In the genomic region with DNA sequence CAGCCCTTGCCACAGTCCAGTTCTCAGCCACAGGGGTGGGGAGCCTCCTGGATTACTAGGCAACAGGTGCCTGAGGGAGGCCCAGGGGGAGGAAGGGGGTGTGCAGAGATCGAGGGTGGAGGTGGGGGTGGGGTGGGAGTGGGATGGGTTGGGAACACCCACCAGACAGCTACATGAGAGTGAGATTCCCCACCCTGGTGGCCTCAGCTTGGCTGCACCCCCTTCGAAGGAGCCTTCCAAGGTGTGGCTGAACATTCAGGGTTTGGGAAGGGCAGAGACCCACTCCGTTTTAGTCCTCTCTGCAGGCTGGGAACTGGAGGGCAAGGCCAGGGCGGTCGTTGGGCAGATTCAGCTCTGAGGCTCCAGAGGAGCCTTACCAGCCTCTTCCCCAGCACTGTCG, we compare ENCODE assay signal across 24 mouse cellular contexts. TPM values are rescaled to one million over a fixed set of nuclear protein-coding genes. Genes with fewer than 3 reads are reported as not detected.
DNase-seq lines count a peak whose midpoint lies in the region; ATAC-seq and TF ChIP-seq lines count a peak whose summit lies in the region.
"Had no signal": no experiment of that assay in that cellular context is flagged by ENCODE, and none has a peak within 500 bp of the region (broad histone marks: within the 10 kb centered on the region; RNA-seq: fewer than 3 reads in every experiment).

No protein-coding gene starts in this region.

- no peak overlapping the region for H3K4me2 ChIP-seq in hindbrain, embryonic 14.5 days (replicated peaks)
- H3K4me2 ChIP-seq in intestine, postnatal 0 days (replicated peaks; ENCODE audit: low read depth): no peak overlapping the region
- H3K4me2 ChIP-seq: embryonic facial prominence, embryonic 12.5 days; forebrain, embryonic 13.5 days; heart, embryonic 15.5 days had no signal

- H3K27me3 ChIP-seq in hindbrain, embryonic 14.5 days (ENCODE audit: control insufficient read depth, insufficient read depth, low read length): no peaks in the 10 kb centered on the region
- no peaks in the 10 kb centered on the region for H3K27me3 ChIP-seq in hindbrain, embryonic 10.5 days (ENCODE audit: insufficient read depth, poor library complexity, severe bottlenecking)
- H3K27me3 ChIP-seq in E14TG2a.4 (ENCODE audit: insufficient read depth, low read length): no peaks in the 10 kb centered on the region
- H3K27me3 ChIP-seq in intestine, postnatal 0 days (replicated peaks; ENCODE audit: control insufficient read depth, insufficient read depth, low read length): no peaks in the 10 kb centered on the region
- H3K27me3 ChIP-seq: embryonic facial prominence, embryonic 12.5 days; forebrain, embryonic 13.5 days; heart, embryonic 15.5 days; megakaryocyte, embryonic 14.5 days had no signal

- no peak for DNase-seq in hindbrain, embryonic 14.5 days (ENCODE audit: low spot score)
- no peak for DNase-seq in hindbrain, embryonic 10.5 days (ENCODE audit: low spot score)
- no peak for DNase-seq in ES-E14 (ENCODE audit: low read depth, low spot score)
- DNase-seq in lung, postnatal 25 days (ENCODE audit: low spot score): no peak
- DNase-seq in adrenal gland, adult (ENCODE audit: inconsistent age in 2 of 2, low spot score in 1 of 2): no peak
- DNase-seq: B cell, adult 2 months; cerebellum, adult 2 months; gastrocnemius, postnatal 10 days; kidney, adult 18-20 months; kidney, postnatal 10 days; left cerebral cortex, postnatal 4 days; lung, adult 18-20 months; lung, postnatal 14 days; thymus, adult 18-20 months; thymus, postnatal 4 days had no signal

- 87% methylated on average over 6 of the region's 6 CpGs for WGBS in hindbrain, embryonic 14.5 days
- 89% methylated on average over 6 of the region's 6 CpGs for WGBS in hindbrain, embryonic 10.5 days
- WGBS in intestine, postnatal 0 days: 51% methylated on average over 6 of the region's 6 CpGs

- 0 out of 2 replicates have a peak, but pooled peaks cover 9% of the 10 kb centered on the region for H3K4me1 ChIP-seq in hindbrain, embryonic 14.5 days (replicated peaks; ENCODE audit: control insufficient read depth, insufficient read depth, low read length)
- peaks cover 26% of the 10 kb centered on the region for H3K4me1 ChIP-seq in hindbrain, embryonic 10.5 days (replicated peaks)
- peaks cover 78% of the 10 kb centered on the region for H3K4me1 ChIP-seq in E14TG2a.4 (replicated peaks; ENCODE audit: low read depth, low read length)
- H3K4me1 ChIP-seq in ES-E14 (ENCODE audit: control insufficient read depth in 2 of 2, insufficient read depth in 2 of 2, low read length in 2 of 2, poor library complexity in 1 of 2): peaks cover 9 to 19% of the 10 kb centered on the region in 2 experiments; a peak in 3 of 4 replicates
- peaks cover 3% of the 10 kb centered on the region; the same call in 1 of the 2 replicates for H3K4me1 ChIP-seq in intestine, postnatal 0 days (replicated peaks; ENCODE audit: control insufficient read depth, insufficient read depth, low read length)

- H3K27ac ChIP-seq in hindbrain, embryonic 14.5 days: no peak overlapping the region
- no peak overlapping the region for H3K27ac ChIP-seq in hindbrain, embryonic 10.5 days
- peak overlapping the region; percentile 41; the same call in 1 of the 2 replicates for H3K27ac ChIP-seq in ES-E14 (ENCODE audit: insufficient read depth, low read depth, low read length, poor library complexity, severe bottlenecking)
- 0 out of 2 replicates have a peak overlapping the region, but pooled peaks have one; percentile 7 for H3K27ac ChIP-seq in intestine, postnatal 0 days (ENCODE audit: low read depth, low read length)
- H3K27ac ChIP-seq: embryonic facial prominence, embryonic 12.5 days; heart, embryonic 15.5 days; layer of hippocampus, adult 2 months had no signal

- 0 out of 2 replicates have a peak, but pooled peaks have one; percentile 40 for ATAC-seq in hindbrain, embryonic 14.5 days (ENCODE audit: low FRiP score)
- ATAC-seq in intestine, postnatal 0 days: no peak
- no peak for ATAC-seq in monocyte, adult 5-6 weeks (replicated peaks; ENCODE audit: insufficient number of reproducible peaks, low FRiP score, low TSS enrichment, poor library complexity, severe bottlenecking)
- ATAC-seq: forebrain, embryonic 13.5 days had no signal

- in situ Hi-C loops in ES-E14 (cut with MboI; ENCODE audit: low sequenced_read_pairs in 2 of 2, unreplicated experiment in 2 of 2): no loop called here

- TF ChIP-seq CTCF in E14TG2a.4 (conservative IDR thresholded peaks at IDR 0.05; ENCODE audit: low read length): no peak
- no peak for TF ChIP-seq CTCF in intestine, postnatal 0 days (IDR thresholded peaks at IDR 0.05; ENCODE audit: low read depth)

- no peak overlapping the region for H3K9ac ChIP-seq in hindbrain, embryonic 14.5 days
- H3K9ac ChIP-seq in ES-E14 (ENCODE audit: insufficient read depth, low read depth, low read length, poor library complexity, severe bottlenecking): no peak overlapping the region
- no peak overlapping the region for H3K9ac ChIP-seq in intestine, postnatal 0 days (ENCODE audit: low read depth, low read length)
- H3K9ac ChIP-seq: embryonic facial prominence, embryonic 12.5 days; forebrain, embryonic 13.5 days; heart, embryonic 15.5 days had no signal

- no peak overlapping the region for H3K4me3 ChIP-seq in hindbrain, embryonic 14.5 days (replicated peaks; ENCODE audit: low read length)
- H3K4me3 ChIP-seq in hindbrain, embryonic 10.5 days: no peak overlapping the region
- H3K4me3 ChIP-seq in E14TG2a.4 (replicated peaks; ENCODE audit: low read length): peak overlapping the region; percentile 52
- no peak overlapping the region for H3K4me3 ChIP-seq in ES-E14 (ENCODE audit: insufficient read depth in 1 of 2, low read depth in 1 of 2, low read length in 2 of 2, poor library complexity in 1 of 2, severe bottlenecking in 1 of 2)
- H3K4me3 ChIP-seq in intestine, postnatal 0 days (ENCODE audit: low read depth, low read length): no peak overlapping the region
- H3K4me3 ChIP-seq: embryonic facial prominence, embryonic 12.5 days; erythroblast, embryonic 14.5 days; forebrain, embryonic 13.5 days; heart, embryonic 15.5 days; layer of hippocampus, adult 2 months had no signal

- no peaks in the 10 kb centered on the region for H3K36me3 ChIP-seq in hindbrain, embryonic 14.5 days (replicated peaks; ENCODE audit: control insufficient read depth, insufficient read depth)
- H3K36me3 ChIP-seq in hindbrain, embryonic 10.5 days: peaks cover 36% of the 10 kb centered on the region
- H3K36me3 ChIP-seq in E14TG2a.4 (ENCODE audit: insufficient read depth, low read length) (peaks cover 24% of the 10 kb centered on the region), ES-E14 (ENCODE audit: control insufficient read depth, insufficient read depth, low read length, poor library complexity, severe bottlenecking) (no peaks in the 10 kb centered on the region)
- no peaks in the 10 kb centered on the region for H3K36me3 ChIP-seq in intestine, postnatal 0 days (ENCODE audit: control insufficient read depth, insufficient read depth)
- H3K36me3 ChIP-seq: heart, embryonic 15.5 days had no signal

- no peaks in the 10 kb centered on the region for H3K9me3 ChIP-seq in hindbrain, embryonic 14.5 days (ENCODE audit: control insufficient read depth, low read length)
- H3K9me3 ChIP-seq in hindbrain, embryonic 10.5 days: no peaks in the 10 kb centered on the region
- H3K9me3 ChIP-seq in E14TG2a.4 (ENCODE audit: low read length): no peaks in the 10 kb centered on the region
- no peaks in the 10 kb centered on the region for H3K9me3 ChIP-seq in ES-E14 (ENCODE audit: control insufficient read depth, insufficient read depth, low read depth, low read length)
- no peaks in the 10 kb centered on the region for H3K9me3 ChIP-seq in intestine, postnatal 0 days (ENCODE audit: control insufficient read depth)
- H3K9me3 ChIP-seq: embryonic facial prominence, embryonic 12.5 days; forebrain, embryonic 13.5 days; heart, embryonic 15.5 days; megakaryocyte, embryonic 14.5 days had no signal

TF ChIP-seq in ES-E14, 5 proteins besides CTCF, POLR2A, EP300 and RAD21:
- TF ChIP-seq CHD2 (IDR thresholded peaks at IDR 0.05; ENCODE audit: low read depth, low read length) (no peak), ZNF384 (IDR thresholded peaks at IDR 0.05; ENCODE audit: low read depth, low read length) (no peak), HCFC1 (IDR thresholded peaks at IDR 0.05; ENCODE audit: borderline replicate concordance, insufficient read depth, low read length) (no peak), ZC3H11A (IDR thresholded peaks at IDR 0.05; ENCODE audit: borderline replicate concordance, low read depth, low read length) (no peak), MAFK (IDR thresholded peaks at IDR 0.05; ENCODE audit: insufficient read depth, low read depth, low read length) (no peak)

RNA-seq across cellular contexts. Expression of a gene that starts 11.6 kb away (rescaled TPM):
- 23.5 and 29.4 TPM in 2 replicates for polyA plus RNA-seq in hindbrain, embryonic 14.5 days (2014; fragmentation: Nextera tagmentation; extraction: Ambion mirVana)
- polyA plus RNA-seq in hindbrain, embryonic 10.5 days (2016; fragmentation: Nextera tagmentation; extraction: Ambion mirVana): 18.7 and 21.1 TPM in 2 replicates
- 27.0 and 31.1 TPM in 2 replicates for total RNA-seq in ES-E14 (2012; rRNA removed)
- 9.5 and 10.9 TPM in 2 replicates for polyA plus RNA-seq in intestine, postnatal 0 days (2015; fragmentation: Nextera tagmentation; extraction: Ambion mirVana)
- 50.8 to 106 TPM (median 78.8 TPM) in 3 replicates for total RNA-seq in monocyte, adult 5-6 weeks (2017)

RNA-seq across cellular contexts. Expression of a gene that starts 12.0 kb away (rescaled TPM):
- polyA plus RNA-seq in hindbrain, embryonic 14.5 days (2014; fragmentation: Nextera tagmentation; extraction: Ambion mirVana): 43.8 and 51.5 TPM in 2 replicates
- polyA plus RNA-seq in hindbrain, embryonic 10.5 days (2016; fragmentation: Nextera tagmentation; extraction: Ambion mirVana): 35.9 and 41.7 TPM in 2 replicates
- 11.1 and 15.5 TPM in 2 replicates for total RNA-seq in ES-E14 (2012; rRNA removed)
- 86.8 and 97.5 TPM in 2 replicates for polyA plus RNA-seq in intestine, postnatal 0 days (2015; fragmentation: Nextera tagmentation; extraction: Ambion mirVana)
- total RNA-seq in monocyte, adult 5-6 weeks (2017): 20.3 to 34.1 TPM (median 27.6 TPM) in 3 replicates

Comparison
In these comparisons a context has a peak if more than half of its experiments do, and no peak if none do; other contexts are left out.
1. H3K27ac ChIP-seq: peak in ES-E14 (single experiment) and intestine, postnatal 0 days (single experiment); none in hindbrain, embryonic 14.5 days (single experiment) and hindbrain, embryonic 10.5 days (single experiment).